Mouse (Mus musculus) embryo, embryonic 11.5 days (tissue): ENCODE data around the gene Rcn3.
"Not testable (repeated sequence)": the region's sequence is repeated elsewhere in the genome, so short reads cannot be mapped to it uniquely, and the experiment has no call there.

Experiments used
- DNase-seq: peaks from one replicate; pipeline ENCODE4 v3.0.0-alpha.2; 2012; ENCODE audit warnings: low read depth, low spot score

Gene Rcn3

GRCm38 (mm10) chr7:45124224-45125143, 32.5 kb upstream of the Rcn3 start, which contains the start of gene Rps11:
Gene Rps11 (minus strand): TSS chr7:45124439.
- peak; percentile 100 for DNase-seq

- no peak for DNase-seq
Measured at GRCm38 (mm10) chr7:45123186-45123570, 31.2 kb upstream of the Rcn3 start.

- no peak for DNase-seq
Measured at GRCm38 (mm10) chr7:45122561-45123185, 30.7 kb upstream of the Rcn3 start.

GRCm38 (mm10) chr7:45121966-45122365, 29.9 kb upstream of the Rcn3 start:
- no peak for DNase-seq

GRCm38 (mm10) chr7:45121404-45121803, 29.4 kb upstream of the Rcn3 start:
- DNase-seq = no peak

GRCm38 (mm10) chr7:45119780-45120709, 28.0 kb upstream of the Rcn3 start:
- DNase-seq = no peak

- no peak for DNase-seq
Measured at GRCm38 (mm10) chr7:45118336-45118735, 26.3 kb upstream of the Rcn3 start.

- DNase-seq = no peak
Measured at GRCm38 (mm10) chr7:45117566-45117965, 25.5 kb upstream of the Rcn3 start.

- DNase-seq = no peak
Measured at GRCm38 (mm10) chr7:45113476-45113875, 21.5 kb upstream of the Rcn3 start.

GRCm38 (mm10) chr7:45112529-45112928, 20.5 kb upstream of the Rcn3 start:
- no peak for DNase-seq

- no peak for DNase-seq
Measured at GRCm38 (mm10) chr7:45111940-45112339, 19.9 kb upstream of the Rcn3 start.

GRCm38 (mm10) chr7:45110089-45110488, 18.1 kb upstream of the Rcn3 start:
- DNase-seq = not testable (repeated sequence)

GRCm38 (mm10) chr7:45107052-45107645, 15.1 kb upstream of the Rcn3 start:
- DNase-seq = no peak

- DNase-seq = no peak
Measured at GRCm38 (mm10) chr7:45106441-45106840, 14.4 kb upstream of the Rcn3 start.

- no peak for DNase-seq
Measured at GRCm38 (mm10) chr7:45105491-45105890, 13.5 kb upstream of the Rcn3 start.

- no peak for DNase-seq
Measured at GRCm38 (mm10) chr7:45104941-45105340, 12.9 kb upstream of the Rcn3 start.

- DNase-seq = no peak
Measured at GRCm38 (mm10) chr7:45103652-45104180, 11.7 kb upstream of the Rcn3 start, which contains the start of gene Fcgrt. Gene Fcgrt (minus strand): TSS chr7:45103851.

GRCm38 (mm10) chr7:45102940-45103585, 11.0 kb upstream of the Rcn3 start:
- no peak for DNase-seq

GRCm38 (mm10) chr7:45102441-45102840, 10.4 kb upstream of the Rcn3 start:
- DNase-seq = no peak

- no peak for DNase-seq
Measured at GRCm38 (mm10) chr7:45100046-45100445, 8.0 kb upstream of the Rcn3 start.
